Mouse (Mus musculus) urinary bladder, postnatal 10 days (tissue): Measurements from ENCODE around the gene Muc13.

ENCODE experiments used
- DNase-seq: peaks from one replicate; pipeline ENCODE4 v3.0.0; 2022; ENCODE audit warnings: low spot score

Gene Muc13

DNA sequence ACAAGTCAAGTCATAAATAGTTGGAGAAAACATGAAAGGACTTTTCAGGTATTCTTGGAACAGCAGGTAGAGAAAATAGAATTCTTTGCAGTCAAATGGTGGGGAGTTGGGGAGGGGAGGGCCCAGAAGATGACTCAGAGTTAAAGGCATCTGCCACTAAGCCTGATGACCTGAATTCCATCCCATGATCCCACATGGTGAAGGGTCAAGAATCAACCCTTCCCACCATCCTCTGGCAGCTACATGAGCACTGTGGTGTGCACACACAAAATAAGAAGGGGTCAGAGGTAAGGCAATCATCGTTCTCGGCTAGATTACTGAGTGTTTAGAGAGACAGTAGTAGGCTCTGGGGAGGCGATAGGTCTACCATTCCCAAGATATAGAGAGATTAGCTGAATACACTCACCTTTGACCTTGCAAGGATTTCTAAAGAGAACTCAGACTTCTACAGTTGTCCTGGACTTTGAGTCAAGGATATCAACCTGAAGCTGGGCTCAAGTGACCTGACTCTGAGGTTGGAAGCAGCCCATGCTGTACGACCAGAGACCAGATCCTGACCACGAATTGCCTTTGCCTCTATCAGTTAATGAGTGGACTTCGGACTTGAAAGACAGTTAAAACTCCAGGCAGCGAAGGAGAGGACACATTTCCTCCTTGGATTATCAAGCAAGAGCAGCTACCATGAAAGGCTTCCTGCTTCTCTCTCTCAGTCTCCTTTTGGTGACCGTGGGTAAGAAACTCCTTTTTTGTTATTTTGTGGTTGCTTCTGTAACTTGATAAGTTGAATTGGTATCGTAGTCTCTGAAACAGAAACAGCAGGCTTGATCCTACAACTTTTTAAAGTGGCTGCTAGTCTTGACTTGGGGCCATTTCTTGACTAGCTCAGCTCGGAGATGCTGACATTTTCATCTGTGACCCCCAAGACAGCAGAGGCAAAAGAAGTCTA, at the start of gene Muc13:
Gene Muc13 (plus strand): TSS at position 192 of the 946 bp plus-strand sequence.
- no peak for DNase-seq

- DNase-seq, result no peak
These were observed 49.0 kb upstream of the Muc13 start for GRCm38 (mm10) chr16:33744622-33745419.

- DNase-seq, result no peak
These were observed 48.4 kb upstream of the Muc13 start for GRCm38 (mm10) chr16:33745457-33745856.

DNA sequence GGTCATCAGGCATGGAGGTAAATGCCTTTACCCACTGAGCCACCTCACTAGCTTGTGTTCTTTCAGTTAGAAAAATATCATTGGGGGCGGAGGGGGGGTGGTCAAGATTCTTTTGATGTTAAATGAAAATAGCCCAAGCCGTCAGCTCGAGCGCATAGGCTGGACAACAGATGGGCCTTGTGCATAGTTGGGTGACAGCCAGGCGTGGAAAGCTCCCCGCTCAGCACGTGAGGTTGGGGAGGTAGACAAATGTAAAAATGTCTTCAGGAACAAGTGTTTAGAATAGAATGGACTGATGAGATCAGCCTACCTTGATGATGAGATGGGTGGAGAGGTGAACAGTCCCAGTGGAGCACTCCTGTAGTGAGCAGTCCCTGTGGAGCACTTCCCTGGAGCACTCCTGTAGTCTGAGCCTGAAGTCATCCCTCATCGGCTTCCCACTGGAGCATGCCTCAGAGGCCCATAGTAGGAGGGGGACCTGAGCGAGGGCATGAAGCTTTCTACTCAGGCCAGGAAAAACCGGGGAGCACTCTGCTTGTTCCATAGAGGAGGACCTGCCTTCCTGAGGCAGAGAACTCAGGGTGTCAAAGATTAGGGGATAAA, 47.7 kb upstream of the Muc13 start:
- DNase-seq, result no peak

DNA sequence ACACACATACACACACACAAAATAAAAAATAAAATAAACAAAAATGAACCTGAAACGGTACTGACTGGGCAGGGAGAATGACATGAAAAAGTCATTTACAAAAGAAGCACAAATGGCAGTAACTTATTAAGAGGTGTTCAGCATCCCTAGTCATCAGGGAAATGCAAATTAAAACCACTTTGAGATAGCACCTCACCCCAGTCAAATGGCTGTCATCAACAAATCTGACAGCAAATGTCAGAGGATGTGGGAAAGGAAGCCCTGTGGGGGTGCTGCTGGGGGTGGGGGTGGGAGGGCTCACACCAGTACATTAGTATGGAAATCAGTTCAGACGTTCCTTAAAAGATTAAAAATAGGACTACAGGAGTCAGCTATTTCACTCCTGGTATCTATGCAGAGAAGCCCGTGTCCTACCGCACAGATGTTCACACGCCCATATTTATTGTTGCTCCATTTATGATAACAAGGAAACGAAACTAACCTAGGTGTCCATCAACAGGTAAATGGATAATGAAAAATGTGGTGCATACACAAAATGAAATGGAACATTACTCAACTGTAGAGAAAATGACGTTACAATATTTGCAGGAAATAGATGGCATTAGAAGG, 46.4 kb upstream of the Muc13 start:
- DNase-seq, result no peak

GRCm38 (mm10) chr16:33747994-33748393, 45.8 kb upstream of the Muc13 start:
- DNase-seq, result no peak

DNA sequence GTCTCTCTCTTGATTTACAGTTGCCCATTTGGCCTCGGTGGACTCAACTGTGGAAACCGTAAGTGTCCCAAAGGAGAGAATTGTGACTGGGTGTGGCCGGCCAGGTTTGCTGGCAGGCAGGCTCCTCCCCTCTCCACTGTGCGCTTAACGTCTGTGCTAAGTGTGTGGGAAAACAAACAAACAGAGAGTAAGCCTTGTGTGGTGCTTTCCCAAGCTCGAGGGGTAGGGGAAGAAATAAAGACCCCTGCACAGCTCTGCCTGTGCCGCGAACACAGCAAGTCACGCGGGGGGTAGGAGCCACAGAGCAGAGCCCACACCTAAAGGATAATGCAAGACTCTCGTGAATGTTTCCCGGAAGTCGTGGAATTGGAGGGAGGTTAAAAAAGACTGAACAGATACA, 42.7 kb upstream of the Muc13 start:
- no peak for DNase-seq

GRCm38 (mm10) chr16:33751590-33751989, 42.2 kb upstream of the Muc13 start:
- no peak for DNase-seq

DNA sequence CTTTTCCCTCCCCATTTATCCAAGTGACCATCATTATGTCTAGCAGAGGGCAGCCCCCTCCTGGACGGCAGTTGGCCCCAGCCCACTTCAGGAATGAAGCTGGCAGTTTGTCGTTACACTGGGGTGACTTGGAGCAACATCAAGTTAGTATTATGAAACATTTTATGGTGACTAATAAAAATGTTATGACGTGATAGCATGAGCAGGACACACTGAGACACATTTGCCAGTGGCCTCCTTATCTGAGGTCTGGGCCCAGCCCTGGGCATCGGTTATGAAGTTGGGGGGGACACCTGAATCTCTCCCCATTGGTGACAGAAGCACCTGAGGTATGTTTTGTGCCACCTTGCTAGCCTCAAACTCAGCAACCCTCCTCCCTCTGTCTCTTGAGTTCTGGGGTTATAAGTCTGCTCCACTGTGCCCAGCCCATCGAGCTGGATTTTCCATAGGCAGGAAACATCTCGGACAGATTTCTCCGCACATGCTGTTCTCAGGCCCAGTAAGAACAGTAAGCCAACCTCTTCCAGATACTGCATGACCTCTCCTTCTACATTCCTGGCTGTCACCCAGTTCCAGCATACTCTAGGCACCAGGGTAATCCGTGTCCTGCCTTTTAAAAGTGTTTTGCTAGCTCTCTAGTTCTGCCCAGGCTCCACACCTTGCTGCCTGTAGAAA, 40.8 kb upstream of the Muc13 start:
- no peak for DNase-seq

- no peak for DNase-seq
These were observed 38.5 kb upstream of the Muc13 start for GRCm38 (mm10) chr16:33755293-33755692.

DNA sequence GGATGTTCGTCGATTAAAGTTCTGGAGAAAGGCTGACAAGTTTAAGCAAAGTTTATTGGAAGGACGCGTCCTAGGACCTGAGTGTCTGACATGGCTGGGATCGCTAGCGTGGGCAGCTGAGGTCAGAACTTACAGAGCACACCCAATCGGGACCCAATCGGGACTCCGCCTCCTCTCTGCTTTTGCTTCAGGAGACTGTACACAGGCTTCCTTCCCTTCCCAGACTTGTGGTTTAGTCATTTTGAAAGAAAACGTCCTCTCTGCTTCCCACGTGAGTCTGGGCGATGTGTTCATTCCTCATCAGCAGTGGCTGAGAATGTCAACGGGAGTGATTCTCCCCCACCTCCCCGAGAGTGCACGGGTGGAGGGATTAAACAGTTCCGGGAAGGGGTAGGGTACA, 37.9 kb upstream of the Muc13 start:
- no peak for DNase-seq

- DNase-seq, result no peak
These were observed 37.4 kb upstream of the Muc13 start for GRCm38 (mm10) chr16:33756396-33756795.

DNA sequence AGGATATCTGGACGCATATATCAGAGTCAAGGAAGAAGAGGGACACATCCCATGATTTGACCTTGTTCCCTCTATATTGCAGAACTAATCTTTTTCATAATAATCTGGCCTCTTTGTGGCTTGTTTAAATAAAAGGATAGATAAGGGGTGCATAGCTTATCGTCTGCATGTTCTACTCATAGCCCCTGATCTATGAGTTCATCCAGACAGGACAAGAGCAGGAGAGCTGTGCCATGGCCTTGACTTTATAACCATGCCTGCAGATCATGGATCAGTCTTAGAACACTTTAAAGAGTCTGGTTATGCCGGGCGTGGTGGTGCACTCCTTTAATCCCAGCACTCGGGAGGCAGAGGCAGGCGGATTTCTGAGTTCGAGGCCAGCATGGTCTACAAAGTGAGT, 34.6 kb upstream of the Muc13 start:
- no peak for DNase-seq

GRCm38 (mm10) chr16:33760542-33760941, 33.3 kb upstream of the Muc13 start:
- no peak for DNase-seq

DNA sequence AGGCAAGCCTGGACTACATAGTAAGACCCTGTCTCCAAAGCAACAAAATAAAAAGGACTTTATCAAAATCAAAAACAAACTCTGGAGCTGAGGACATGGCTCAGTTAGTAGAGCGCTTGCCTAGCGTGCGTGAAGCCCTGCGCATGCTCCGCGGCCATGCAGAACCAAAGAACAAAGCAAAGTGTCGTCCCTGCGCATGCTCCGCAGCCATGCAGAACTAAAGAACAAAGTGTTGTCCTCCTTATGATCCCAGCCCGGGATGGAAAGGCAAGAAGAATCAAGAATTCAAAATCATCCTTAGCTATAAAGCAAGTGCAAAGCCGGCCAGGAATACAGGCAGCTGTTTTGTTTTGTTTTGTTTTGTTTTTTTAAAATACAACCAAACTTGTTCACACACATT, 32.8 kb upstream of the Muc13 start:
- no peak for DNase-seq

DNA sequence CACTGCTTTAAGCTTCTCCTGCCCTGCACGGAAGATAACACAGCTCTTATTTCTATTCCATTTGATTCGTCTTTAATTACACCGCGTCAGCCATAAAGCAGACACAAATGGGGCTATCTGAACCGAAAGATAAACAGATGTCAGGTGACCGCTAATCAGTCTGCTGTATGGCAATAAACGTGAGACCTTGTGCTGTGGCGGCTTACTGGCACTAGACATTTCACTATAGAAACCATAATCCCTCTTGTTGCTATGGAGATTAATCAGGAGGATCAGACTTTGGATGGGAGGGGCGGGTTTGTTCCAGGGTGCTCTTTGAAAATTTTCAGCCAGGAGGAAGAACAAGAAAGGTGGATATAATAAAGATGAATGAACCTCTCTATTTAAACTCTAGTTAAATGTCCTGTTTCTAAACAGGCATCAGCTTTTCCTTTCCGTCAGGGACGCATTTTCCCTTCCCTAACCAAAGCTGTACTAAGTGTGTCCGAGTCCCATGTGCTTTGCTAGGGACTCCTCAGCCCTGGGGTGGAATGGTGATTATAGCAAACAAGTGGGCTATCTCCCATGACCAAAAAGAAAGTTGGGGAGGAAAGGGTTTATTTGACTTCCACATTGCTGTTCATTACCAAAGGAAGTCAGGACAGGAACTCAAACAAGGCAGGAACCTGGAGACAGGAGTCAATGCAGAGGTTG, 29.2 kb upstream of the Muc13 start:
- DNase-seq, result no peak

GRCm38 (mm10) chr16:33765477-33765876, 28.4 kb upstream of the Muc13 start:
- DNase-seq, result no peak

- DNase-seq, result no peak
These were observed 27.5 kb upstream of the Muc13 start for GRCm38 (mm10) chr16:33766309-33766708.

GRCm38 (mm10) chr16:33766757-33767156, 27.1 kb upstream of the Muc13 start:
- DNase-seq, result no peak

- no peak for DNase-seq
These were observed 25.2 kb upstream of the Muc13 start for GRCm38 (mm10) chr16:33768491-33769278.
